Mouse (Mus musculus) cerebellum, postnatal 36 days (tissue): ENCODE results near the gene Znhit2.
A peak's percentile ranks its signal among the peaks of the same experiment; 100 is the strongest.

ENCODE experiments used
- DNase-seq, 2 experiments: peaks; one replicate each; pipeline ENCODE4 v3.0.0; 2021 to 2022; ENCODE audit warnings: mixed read lengths in 2 of 2

Gene Znhit2

GRCm38 (mm10) chr19:6046294-6047153 is 14.5 kb upstream of the Znhit2 start, which contains the start of gene Syvn1:
Syvn1 (plus strand) TSS chr19:6046576.
- peak; percentile 89 to 91 for DNase-seq

GRCm38 (mm10) chr19:6047154-6047898 is 13.7 kb upstream of the Znhit2 start:
- DNase-seq = peak in 1 of 2 experiments; percentile 20

- peak in 1 of 2 experiments; percentile 10 for DNase-seq
Measured at GRCm38 (mm10) chr19:6047899-6048166, 13.2 kb upstream of the Znhit2 start.

DNA sequence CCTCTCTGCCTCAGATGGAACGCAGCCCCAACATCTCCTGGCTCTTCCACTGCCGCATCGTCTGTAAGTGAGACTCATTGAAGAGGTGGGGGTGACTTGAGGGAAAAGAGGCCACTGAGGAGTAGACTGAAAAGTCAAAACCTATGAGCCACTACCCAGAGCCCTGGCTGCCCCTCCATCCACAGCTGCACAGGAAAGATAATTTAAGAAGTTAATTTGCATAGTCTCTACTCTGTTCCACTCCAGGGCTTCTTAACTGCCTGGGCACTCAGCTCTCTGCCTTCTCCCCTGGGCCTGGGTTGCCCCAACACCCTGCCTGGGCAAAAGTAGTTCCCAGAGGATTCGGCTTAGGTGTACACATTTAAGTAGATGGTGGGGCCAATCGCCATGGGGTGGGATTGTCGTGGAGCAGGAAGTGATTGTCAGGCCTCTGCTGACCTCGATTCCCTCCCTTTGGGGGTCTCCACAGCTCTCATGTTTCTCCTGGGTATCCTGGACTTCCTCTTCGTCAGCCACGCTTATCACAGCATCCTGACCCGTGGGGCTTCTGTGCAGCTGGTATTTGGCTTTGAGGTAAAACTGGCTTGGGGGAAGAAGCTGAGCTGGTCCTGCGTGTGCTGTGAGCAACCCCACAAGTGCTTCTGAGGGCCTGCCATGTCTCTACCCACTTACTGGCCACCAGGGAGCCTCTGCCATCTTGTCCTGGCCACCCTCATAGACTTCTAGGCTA is 12.1 kb upstream of the Znhit2 start:
- peak in 1 of 2 experiments; percentile 6 for DNase-seq

DNA sequence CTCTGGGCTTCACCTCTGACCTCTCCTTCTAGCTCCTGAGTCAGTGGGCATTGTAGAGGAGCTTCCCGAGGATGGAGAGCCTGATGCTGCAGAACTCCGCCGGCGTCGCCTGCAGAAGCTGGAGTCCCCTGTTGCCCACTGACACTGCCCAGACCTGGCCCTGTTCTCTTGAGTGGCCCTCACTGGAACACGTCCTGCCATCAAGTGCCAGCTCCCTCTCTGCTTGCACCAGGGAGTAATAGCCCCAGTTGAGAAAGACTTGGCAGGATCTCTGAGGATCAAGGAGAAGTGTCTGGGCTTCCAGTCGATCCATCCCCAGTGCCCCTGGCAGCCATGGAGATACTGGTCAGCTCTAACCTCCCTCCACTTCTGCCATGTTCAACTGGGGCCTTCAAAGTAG is 8.5 kb upstream of the Znhit2 start:
- DNase-seq = peak in 1 of 2 experiments; percentile 4

- peak in 1 of 2 experiments; percentile 3 for DNase-seq
Measured at GRCm38 (mm10) chr19:6054296-6054695, 6.7 kb upstream of the Znhit2 start.

- DNase-seq = no peak
Measured at GRCm38 (mm10) chr19:6056696-6057095, 4.3 kb upstream of the Znhit2 start.

DNA sequence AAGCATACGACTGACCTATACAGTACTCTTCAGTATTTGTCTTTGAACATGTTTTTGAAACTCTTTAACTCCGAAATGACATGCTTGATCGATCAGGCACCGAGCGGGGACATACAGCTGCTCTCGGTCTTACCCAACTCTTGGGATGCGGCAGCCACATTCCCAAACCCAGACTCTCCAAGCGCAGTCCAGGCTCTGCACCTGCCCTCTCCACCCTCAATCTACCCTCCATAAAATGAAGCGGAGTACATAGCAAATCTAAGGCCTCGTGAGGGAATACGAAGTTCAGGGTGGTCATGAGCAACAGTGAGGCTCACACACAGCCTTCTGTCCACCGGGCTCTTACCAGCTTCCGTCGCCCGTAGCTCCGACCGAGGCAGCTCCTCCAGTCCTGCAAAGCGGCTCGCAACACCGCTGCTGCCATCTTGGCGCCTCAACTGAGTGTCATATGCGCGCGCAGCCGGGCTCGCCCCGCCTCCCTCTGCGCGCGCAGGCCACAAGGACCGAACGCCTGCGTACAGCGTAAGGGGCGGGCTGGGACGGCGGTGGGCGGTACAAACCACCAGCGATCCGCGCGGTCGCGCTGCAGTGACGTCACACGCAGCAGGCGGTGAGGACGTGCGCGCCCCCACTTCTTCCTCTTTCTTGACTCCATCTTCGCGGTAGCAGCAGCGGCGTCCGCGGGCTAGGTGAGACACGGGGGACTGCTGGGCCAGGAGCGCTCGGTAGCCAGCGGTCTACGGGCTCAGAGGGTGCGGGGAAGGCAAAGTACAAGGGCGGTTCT is 3.5 kb upstream of the Znhit2 start, which contains the start of the genes Mrpl49 and Fau:
TSS of gene Mrpl49 (minus strand) at position 473 of the 784 bp plus-strand sequence.
TSS of gene Fau (plus strand) at position 532 of the 784 bp plus-strand sequence.
- DNase-seq = peak; percentile 98 to 99

DNA sequence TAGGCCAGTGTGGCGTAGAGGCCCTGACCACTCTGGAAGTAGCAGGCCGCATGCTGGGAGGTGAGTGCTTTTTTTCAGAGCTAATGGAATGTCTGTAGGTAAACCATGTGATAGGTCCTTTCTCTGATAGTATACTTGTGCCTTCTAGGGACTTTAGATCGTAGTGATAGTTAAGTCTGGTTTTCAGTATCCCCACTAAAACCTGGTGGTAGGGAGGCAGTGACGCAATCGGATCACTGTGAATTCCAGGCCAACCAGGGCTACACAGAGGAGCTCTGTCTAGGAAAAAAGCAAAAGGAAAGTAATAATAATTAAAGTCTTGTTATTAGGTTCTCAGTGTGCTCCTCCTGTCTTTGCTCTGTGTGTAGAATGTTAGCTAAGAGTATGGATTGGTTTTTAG is 2.5 kb upstream of the Znhit2 start:
- no peak for DNase-seq

GRCm38 (mm10) chr19:6058966-6059365 is 2.0 kb upstream of the Znhit2 start:
- DNase-seq = no peak

DNA sequence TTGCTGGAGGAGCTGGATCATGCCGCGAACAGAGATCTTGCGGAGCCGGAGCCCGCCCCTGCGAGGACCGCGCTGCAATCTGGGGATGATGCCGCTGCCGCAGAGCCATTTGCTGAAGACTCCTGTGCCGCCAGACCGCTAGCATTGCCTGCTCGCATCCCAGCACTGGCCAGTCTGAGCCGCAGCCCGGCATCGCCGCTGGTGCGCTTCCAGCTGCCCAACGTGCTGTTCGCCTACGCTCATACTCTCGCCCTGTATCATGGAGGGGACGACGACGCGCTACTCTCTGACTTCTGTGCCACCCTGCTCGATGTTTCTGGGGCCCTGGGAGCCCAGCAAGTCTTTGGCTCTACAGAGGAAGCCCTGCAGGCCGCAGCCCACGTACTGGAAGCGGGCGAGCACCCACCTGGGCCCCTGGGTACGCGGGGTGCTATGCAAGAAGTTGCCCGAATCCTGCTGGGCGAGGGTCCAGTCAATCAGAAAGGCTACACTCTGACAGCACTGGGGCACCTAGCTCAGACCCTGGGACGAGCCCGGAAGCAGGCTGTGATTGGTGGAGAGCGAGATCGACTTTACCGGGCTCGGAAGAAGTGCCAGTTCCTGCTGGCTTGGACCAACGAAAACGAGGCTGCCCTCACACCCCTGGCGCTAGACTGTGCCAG is 780 bp downstream of the Znhit2 start:
- DNase-seq = peak; percentile 41 to 49

DNA sequence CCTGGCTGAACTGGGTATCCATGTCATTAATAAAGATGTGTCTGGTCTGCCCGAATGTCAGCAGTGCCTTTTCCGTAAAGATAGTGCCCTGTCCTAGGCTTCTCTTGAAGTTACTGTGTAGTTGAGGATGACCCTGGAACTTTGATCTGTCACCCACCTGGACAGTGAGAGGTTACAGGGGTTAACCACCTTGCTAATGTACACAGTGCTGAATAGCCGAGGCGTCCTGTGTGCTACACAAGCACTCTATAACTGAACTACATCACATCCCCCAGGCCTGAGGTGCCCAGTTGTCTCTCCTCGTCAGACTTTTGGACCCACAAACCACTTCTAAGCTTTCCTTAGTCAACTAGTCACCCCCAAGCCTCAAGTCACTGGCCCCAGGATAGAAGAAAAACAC is 1.4 kb downstream of the Znhit2 start:
- DNase-seq = no peak

DNA sequence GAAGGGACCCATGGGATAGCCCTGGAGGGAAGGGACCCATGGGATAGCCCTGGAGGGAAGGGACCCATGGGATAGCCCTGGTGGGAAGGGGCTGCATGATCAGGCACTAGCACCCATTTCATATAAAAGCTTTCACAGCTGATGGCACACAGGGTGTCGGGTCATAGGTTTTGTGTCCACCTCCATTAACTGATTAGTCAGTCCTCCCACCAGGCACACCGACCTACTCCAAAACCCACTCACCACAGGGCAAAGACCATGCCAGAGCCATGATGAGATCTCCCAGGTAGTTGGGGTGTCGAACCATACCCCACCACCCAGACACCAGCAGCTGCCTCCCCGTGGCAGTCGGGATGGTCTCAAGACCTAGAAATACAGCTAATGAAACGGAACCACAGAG is 2.1 kb downstream of the Znhit2 start:
- no peak for DNase-seq

- no peak for DNase-seq
Measured at GRCm38 (mm10) chr19:6066571-6066970, 5.6 kb downstream of the Znhit2 start.

- DNase-seq = peak; percentile 91 to 92
Measured at GRCm38 (mm10) chr19:6067011-6067723, 6.2 kb downstream of the Znhit2 start.

GRCm38 (mm10) chr19:6067724-6068415 is 6.9 kb downstream of the Znhit2 start, which contains the start of gene Tm7sf2:
Tm7sf2 (minus strand) TSS chr19:6068373.
- DNase-seq = peak; percentile 78 to 86

DNA sequence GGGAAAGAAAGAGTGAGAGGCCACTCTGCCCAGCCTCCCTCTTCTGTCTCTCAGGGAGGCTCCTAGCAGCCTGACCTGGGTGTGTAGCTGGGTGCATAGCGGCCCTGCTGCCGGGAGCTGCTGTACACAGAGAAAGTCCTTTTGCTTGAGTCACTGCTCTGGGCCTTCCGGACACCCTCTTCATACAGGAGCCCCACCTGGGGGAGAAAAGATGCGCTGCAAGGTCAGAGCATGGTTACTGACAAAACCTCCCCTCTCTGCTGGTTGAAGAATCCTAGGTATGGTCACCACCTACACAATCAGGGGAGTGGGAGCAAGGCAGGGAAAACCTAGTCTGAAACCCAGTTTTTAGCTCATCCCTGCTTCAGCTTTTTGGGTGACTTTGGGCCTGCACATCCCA is 8.0 kb downstream of the Znhit2 start:
- no peak for DNase-seq

DNA sequence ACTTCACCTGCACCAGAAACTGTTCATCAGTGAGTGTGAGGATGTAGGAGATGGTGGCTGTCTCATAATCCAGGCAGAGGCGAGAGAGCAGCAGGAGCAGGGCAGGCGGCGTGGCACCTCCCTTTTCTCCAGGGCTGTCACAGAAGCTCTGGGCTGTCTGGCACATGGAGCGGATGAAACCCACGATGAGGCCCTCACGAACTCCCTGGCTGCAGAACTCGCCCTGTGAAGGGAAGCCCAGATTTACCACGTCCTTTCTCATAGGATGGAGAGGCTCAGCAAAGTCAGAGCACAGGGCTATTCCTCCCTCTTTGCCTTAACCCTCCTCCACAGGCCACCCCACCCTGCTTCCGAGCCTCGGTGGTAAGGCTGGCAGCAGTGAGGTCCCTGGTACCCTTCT is 8.9 kb downstream of the Znhit2 start:
- no peak for DNase-seq

GRCm38 (mm10) chr19:6070571-6071250 is 9.7 kb downstream of the Znhit2 start:
- DNase-seq = no peak

DNA sequence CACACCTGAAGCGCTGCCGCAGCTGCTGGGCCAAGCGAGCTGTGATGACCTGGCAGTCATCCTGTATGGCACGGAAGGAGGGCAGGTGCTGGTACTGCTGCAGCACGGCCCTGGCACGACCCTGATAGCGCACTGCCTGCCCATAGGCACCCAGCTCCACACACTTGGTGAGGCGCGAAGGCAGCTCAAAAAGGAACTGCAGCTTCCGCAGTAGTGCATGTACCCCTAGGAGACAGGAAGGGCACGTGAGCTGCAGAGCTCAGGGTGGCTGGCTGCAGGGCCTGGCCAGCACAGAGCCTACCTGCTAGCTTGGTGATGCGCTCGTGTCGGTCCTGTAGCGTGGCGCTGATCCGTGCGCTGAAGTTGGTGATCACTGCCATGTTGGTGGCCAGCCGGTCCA is 10.3 kb downstream of the Znhit2 start:
- DNase-seq = no peak
